In the genomic region with DNA sequence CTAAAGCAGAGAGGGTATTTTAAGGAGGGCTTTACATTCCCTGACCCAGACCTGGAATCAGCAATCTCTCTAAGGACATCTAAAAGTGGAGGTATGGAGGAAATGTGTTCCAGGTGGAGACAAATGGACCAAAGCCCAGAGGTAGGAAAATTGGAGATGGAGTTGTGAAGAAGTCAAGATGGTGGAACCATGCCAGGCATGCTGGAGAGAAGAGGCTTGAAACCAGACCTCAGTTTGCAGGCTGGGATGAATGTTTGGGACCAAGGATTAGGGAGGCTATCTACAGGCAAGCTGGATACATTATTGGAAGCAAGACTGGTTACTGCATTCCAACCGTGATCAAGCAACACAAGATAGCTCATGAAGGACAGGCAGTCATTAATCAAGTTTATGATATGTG, we compare ENCODE assay signal across 23 mouse cellular contexts.
"Had no signal": no experiment of that assay in that cellular context is flagged by ENCODE, and none has a peak within 500 bp of the region (broad histone marks: within the 10 kb centered on the region; RNA-seq: fewer than 3 reads in every experiment).

No protein-coding gene starts in this region.

- H3K9ac ChIP-seq: heart, embryonic 12.5 days; hindbrain, embryonic 14.5 days; intestine, embryonic 15.5 days; liver, embryonic 13.5 days had no signal

- H3K36me3 ChIP-seq: heart, embryonic 10.5 days; heart, embryonic 12.5 days; intestine, embryonic 15.5 days; liver, embryonic 13.5 days had no signal

- H3K4me2 ChIP-seq: heart, embryonic 12.5 days; hindbrain, embryonic 14.5 days; intestine, embryonic 15.5 days; liver, embryonic 11.5 days; liver, embryonic 13.5 days had no signal

- H3K9me3 ChIP-seq: heart, embryonic 10.5 days; heart, embryonic 12.5 days; intestine, embryonic 15.5 days; liver, embryonic 13.5 days had no signal

- DNase-seq: gastrocnemius, adult 2 months; gastrocnemius, postnatal 10 days; gastrocnemius, postnatal 25 days; heart, adult 18-20 months; heart, postnatal 10 days; heart, postnatal 4 days; kidney, adult 18-20 months; kidney, adult 8-10 months; kidney, postnatal 10 days; kidney, postnatal 25 days; kidney, postnatal 4 days; liver; liver, embryonic 13.5 days had no signal

- H3K4me3 ChIP-seq: gastrocnemius, adult 2 months; heart, embryonic 10.5 days; heart, embryonic 12.5 days; intestine, embryonic 15.5 days; layer of hippocampus, adult 2 months; left cerebral cortex, adult 2 months; liver, embryonic 13.5 days had no signal

- H3K4me1 ChIP-seq: heart, embryonic 10.5 days; heart, embryonic 12.5 days; intestine, embryonic 15.5 days; liver, embryonic 13.5 days had no signal

- H3K27me3 ChIP-seq: heart, embryonic 12.5 days; intestine, embryonic 15.5 days; liver, embryonic 13.5 days had no signal

- ATAC-seq: hindbrain, embryonic 16.5 days; inflammation-experienced regulatory T-cells, adult 6 months; intestine, embryonic 15.5 days; intestine, postnatal 0 days had no signal

- H3K27ac ChIP-seq: gastrocnemius, adult 2 months; heart, embryonic 10.5 days; hindbrain, embryonic 14.5 days; intestine, embryonic 15.5 days; layer of hippocampus, adult 2 months; left cerebral cortex, adult 2 months; liver, embryonic 13.5 days had no signal
